Mouse (Mus musculus) stomach, postnatal 0 days (tissue): ENCODE data around the gene Atp2b1.

Source experiments
- CTCF ChIP-seq: IDR thresholded peaks from 2 replicates; pipeline ENCODE4 v1.5.1; 2016; ENCODE audit warnings: antibody characterized with exemption, low read depth, mild to moderate bottlenecking, moderate library complexity
- EP300 ChIP-seq: optimal IDR thresholded peaks from 2 replicates; pipeline ENCODE3; 2016; ENCODE audit warnings: antibody characterized with exemption

- TF ChIP-seq CTCF, result no peak
- TF ChIP-seq EP300, result no peak
Measured at GRCm38 (mm10) chr10:99016996-99017395, 102.8 kb downstream of the Atp2b1 start.
